Mouse (Mus musculus): ENCODE data around the gene Gm38655.

DNA sequence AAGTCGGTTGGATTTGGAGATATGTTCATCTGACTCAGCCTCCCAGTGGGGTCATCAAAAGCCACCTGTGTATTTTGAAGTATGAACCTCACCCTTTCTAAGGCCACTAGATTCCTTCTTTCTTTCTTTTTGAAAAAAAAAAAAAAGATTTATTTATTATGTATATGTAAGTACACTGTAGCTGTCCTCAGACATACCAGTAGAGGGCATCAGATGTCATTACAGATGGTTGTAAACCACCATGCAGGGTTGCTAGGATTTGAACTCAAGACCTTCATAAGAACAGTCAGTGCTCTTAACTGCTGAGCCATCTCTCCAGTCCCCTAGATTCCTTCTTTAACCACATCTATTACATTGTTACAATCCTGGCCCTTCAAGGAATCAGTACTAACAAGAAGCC, 45.2 kb downstream of the Gm38655 start:
- no peak for TF ChIP-seq USF2 (conservative IDR thresholded peaks at IDR 0.05; ENCODE audit: low read depth, low read length)
- no peak for TF ChIP-seq CHD2 (IDR thresholded peaks at IDR 0.05; ENCODE audit: low read length)
- TF ChIP-seq EP300 (IDR thresholded peaks at IDR 0.05; ENCODE audit: low read length), result no peak
- no peak for TF ChIP-seq ETS1 (conservative IDR thresholded peaks at IDR 0.05; ENCODE audit: low read depth, low read length)
- no peak for TF ChIP-seq MXI1 (IDR thresholded peaks at IDR 0.05; ENCODE audit: low read depth, low read length)
- no peak for TF ChIP-seq CHD1 (IDR thresholded peaks at IDR 0.05; ENCODE audit: low read depth, low read length)

Measured in CH12.LX (cell line).